Mouse (Mus musculus): Measurements from ENCODE around the gene Phc2.

DNA sequence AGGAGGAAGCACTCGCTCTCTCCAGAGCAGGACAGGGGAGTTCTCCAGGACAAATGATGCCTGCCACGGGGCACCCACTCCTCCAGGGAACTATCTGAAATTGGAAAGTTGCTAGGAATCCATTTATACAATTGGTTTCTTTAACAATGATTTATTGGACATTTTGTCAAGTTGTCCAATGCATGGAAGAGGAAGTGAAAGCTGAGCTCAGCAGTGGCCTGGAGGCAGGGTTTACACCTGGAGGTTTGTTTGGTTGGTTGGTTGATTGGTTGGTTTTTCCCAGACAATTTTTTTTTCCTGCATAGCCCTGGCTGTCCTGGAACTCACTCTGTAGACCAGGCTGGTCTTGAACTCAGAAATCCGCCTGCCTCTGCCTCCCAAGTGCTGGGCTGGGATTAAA is 9.5 kb downstream of the Phc2 start:
- TF ChIP-seq CTCF (conservative IDR thresholded peaks at IDR 0.05; ENCODE audit: low read length) (no peak), NANOG (IDR thresholded peaks at IDR 0.05; ENCODE audit: borderline replicate concordance, low read length) (no peak)

Measured in E14TG2a.4 (cell line).